Mouse (Mus musculus) gastrocnemius, postnatal 14 days (tissue): ENCODE measurements around the gene Fip1l1. TPM values are rescaled to one million over a fixed set of nuclear protein-coding genes. Genes with fewer than 3 reads are reported as not detected.
A peak's percentile ranks its signal among the peaks of the same experiment; 100 is the strongest.

Experiments
- DNase-seq: peaks from one replicate; pipeline ENCODE4 v3.0.0; 2021; ENCODE audit warnings: mixed read lengths
- intact Hi-C: fragments of 180-260 bp; cut with DNase I; formaldehyde crosslinking; loops from one replicate; pipeline ENCODE4 v1.15.1; 2025; ENCODE audit warnings: low total_unique reads
- long read RNA-seq, 2 experiments: library from polyadenylated mRNA; stranded (forward); transcript quantifications; one replicate each; pipeline ENCODE4 v2.0.0; 2021
- total RNA-seq, 2 experiments: library from RNA; stranded (reverse); gene quantifications; 2 replicates each; pipeline ENCODE4 v1.2.3; 2021

The Fip1l1 gene
- 10 to 100 TPM; 22.6 to 24.4 TPM for total RNA-seq
- long read RNA-seq, experiment 1, full-length matches to known transcripts, result 14 of 27 reads
- long read RNA-seq, experiment 1, partial matches to known transcripts, result 2 of 27 reads
- long read RNA-seq, experiment 1, other reads (novel, unspliced or antisense), result 11 of 27 reads
- long read RNA-seq, experiment 2, full-length matches to known transcripts, result 18 of 35 reads
- long read RNA-seq, experiment 2, partial matches to known transcripts, result 0 of 35 reads
- long read RNA-seq, experiment 2, other reads (novel, unspliced or antisense), result 17 of 35 reads

DNA sequence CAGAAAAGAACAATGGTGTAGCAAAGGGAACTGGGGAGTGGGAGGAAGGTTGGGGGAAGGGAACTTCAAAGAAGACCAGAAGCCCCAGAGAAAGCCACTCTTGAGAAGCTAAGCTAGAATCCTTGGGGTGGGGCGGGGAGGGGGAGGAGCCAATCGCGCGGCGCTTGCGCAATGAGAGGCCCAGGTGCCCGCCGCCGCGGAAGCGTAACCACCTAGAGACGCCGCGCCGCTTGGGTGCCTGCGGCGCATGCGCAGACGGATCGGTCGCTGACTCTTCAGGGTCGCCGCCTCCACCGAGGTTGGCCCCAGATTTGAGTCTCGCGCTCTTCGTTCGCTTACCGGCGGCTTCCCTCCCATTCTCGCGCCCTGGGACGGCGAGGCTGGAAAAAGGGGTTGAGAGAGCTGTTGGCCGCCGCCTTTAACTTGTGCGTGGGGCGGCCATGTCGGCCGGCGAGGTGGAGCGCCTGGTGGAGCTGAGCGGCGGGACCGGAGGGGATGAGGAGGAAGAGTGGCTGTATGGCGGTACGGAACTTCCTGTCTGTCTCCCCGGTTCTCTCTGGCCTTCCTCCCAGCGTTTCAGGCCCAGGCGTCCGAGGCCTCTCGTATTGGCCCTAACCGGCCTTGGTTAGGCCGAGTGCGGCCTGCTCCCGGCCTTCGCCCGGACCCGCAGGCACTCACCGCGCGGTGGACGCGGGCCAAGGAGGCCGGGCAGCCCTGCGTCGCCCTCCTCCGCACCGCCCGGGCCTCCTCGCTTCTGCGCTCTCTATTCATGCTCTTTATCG, at the start of gene Fip1l1:
TSS of gene Fip1l1 (plus strand) at position 210 of the 782 bp plus-strand sequence.
- intact Hi-C loops, result no loop called here

DNA sequence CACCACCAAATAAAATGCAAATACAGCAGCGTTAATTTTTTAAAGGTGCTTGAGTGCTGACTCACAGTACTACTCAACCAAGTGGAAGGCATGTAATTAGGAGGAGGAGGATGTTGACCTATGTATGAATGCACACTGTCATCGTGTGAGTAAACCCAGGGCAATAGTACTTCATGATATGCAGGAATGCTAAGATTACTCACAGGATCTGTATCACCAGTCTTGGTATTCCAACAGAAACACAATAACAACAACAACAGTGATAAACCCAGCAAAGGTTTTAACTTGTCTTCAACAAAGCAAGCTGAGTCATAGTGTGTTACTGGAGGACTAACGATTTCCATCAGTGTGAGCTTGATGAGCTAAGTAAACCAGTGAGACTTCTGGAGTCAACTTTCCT, 42.5 kb upstream of the Fip1l1 start:
- no peak for DNase-seq
- intact Hi-C loops, result no loop called here

More for the DNA sequence above, at the start of gene Fip1l1:
- DNase-seq, result peak; percentile 91

DNA sequence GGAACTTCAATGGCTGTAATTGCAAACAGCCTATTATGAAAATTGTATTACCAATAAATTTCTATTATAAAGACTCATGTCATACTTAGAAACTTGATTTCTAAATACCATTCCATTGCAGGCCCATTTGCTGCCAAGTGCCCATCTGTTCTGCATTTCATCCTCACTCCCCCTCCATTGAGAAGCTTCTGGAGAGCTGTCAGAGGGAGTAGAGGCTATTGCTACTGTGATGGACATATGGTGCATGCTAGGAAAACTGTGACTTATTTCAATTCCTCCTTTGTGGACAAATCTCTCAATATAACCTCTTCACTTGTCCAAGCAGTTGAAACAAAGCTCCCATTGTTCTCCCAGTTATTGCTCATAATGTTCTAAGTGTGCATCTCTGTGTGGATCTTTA, 23.6 kb upstream of the Fip1l1 start:
- DNase-seq, result no peak
- intact Hi-C loops, result no loop called here

DNA sequence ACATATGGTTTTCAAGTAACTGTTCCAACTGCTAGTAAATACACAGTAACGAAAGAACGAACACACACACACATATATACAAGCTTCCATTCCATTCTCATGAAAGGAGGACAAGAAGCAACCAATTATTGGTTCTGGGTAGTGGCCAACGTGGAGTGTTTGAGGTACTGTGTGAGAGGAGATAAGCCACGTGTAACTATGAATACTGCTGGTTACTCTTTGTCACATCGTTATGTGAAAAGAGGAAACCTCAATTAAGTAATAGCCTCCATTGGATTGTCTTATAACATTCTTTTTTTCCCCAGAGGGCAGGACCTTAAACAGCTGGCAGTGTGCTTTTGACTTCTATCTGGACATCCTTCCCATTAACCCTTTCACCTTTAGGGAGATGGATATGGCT, 8.2 kb upstream of the Fip1l1 start:
- DNase-seq, result no peak
- intact Hi-C loops, result no loop called here

DNA sequence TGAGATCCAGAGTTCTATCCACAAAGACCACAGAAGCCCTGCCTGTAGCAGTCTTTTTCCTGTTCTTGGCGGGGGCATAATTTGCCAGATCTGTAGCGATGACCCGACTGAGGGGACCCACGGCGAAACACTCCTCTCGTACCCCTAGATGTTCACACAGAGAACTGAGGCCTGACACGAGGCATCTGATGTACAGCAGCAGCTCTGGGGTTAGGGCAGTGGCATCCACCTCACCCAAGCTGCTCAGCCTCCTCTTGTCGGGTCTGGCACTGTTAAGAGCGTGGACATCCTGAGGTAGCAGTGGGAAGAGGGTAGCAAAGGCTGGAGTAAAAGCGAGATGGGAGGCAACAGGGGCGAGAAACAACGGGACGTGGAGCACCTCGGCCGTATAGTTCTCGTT, 4.5 kb upstream of the Fip1l1 start:
- intact Hi-C loops, result no loop called here
- DNase-seq, result no peak

DNA sequence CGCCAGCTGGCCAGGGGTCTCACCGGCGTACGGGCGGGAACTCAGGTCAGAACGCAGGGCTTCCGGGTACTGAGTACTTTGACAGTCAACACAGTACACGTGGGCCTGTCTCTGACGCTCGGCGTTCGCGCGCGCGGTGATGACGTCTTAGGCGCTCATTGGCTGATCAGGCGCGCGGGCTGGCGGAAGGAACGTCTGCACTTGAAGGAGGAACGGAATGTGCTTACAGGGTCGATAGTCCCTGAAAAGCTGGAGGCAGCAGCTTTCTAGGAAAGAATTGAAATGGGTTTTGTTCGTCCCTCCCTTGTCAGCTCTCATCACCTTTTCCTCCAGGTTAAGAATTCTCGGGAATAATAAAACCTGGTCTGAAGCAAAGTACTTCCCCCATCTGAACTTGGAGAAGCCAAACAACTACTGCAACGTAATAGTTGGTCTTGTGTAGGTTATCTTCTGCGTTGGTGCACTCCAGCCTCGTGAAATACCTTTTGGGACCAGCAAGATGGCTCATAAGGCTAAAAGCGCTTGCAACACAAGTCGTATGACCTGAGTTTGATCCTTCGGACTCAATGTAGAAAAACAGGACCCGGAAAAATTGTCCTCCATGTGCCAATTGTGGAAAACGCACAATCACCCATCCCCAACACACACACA, 3.5 kb upstream of the Fip1l1 start, which contains the start of gene Scfd2:
TSS of gene Scfd2 (minus strand) at position 130 of the 651 bp plus-strand sequence.
- DNase-seq, result peak; percentile 95
- intact Hi-C loops, result no loop called here

DNA sequence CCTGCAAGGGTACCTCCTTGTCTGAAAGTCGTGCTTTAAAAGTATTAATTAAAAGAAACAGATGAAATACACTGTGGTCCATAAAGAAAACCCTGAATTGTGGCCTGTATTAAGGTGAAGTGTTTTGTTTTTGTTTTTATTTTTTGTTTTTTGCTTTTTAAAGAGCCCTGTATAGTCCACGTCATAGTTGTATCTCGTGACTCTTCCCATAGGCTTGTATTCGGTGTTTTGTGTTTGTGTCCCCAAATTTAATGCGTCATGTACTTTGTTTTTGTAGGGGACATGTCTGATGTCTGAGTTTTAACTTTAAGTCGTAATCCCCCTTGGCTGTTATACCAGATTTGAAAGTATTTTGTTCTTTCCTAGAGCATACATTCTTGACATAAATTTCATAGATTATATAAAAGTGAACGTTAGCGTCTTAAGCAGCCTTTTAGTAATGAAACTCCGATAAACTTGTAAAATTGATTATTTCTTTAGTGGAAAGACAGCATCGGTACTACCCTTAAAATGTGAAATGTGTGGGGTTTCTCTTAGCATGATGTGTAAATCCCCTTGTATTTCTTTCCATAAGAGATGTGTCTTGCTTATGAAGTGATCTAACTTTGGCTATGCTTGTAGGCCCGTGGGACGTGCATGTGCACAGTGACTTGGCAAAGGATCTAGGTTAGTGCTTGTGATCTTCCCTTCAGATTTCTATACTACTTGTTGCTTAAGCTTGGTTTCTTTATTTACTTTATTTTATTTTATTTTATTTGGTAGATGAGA, 1.1 kb downstream of the Fip1l1 start:
- intact Hi-C loops, result no loop called here

DNA sequence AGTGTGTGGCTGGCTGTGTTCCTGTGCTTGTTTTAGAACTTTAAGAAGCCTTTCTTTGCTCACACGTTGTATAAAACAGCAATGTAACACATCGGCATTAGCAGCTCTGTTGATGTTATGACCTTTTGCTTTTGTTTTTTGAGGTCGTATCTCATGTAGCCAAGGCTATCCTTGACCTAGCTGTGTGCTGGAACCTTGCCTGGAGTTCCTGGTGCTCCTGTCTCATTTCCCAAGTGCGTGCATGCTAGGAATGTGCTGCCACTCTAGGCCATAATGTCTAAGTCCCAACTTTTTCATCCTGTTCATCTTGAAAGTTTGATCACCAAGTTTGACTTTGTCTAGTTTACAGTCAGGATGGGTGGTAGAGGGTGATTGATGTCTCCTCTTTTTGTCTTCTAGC, 10.4 kb downstream of the Fip1l1 start:
- intact Hi-C loops, result no loop called here
- DNase-seq, result no peak

More for the DNA sequence above, 1.1 kb downstream of the Fip1l1 start:
- no peak for DNase-seq

DNA sequence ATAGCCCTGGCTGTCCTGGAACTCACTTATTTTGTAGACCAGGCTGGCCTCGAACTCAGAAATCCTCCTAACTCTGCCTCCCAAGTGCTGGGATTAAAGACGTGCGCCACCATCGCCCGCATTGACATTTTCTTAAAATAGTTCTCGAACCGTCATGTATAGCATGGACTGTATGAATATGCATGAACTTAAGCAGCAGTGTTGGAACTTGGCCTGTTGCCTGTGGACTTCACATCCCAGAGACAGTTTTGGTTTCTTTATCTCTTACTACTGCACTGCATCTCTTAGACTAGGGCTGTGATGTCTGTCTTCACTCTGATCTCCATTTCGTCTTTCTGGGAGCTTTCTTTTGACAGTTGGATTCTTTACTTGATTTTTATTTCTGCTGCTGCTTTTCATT, 14.3 kb downstream of the Fip1l1 start:
- intact Hi-C loops, result no loop called here
- no peak for DNase-seq

DNA sequence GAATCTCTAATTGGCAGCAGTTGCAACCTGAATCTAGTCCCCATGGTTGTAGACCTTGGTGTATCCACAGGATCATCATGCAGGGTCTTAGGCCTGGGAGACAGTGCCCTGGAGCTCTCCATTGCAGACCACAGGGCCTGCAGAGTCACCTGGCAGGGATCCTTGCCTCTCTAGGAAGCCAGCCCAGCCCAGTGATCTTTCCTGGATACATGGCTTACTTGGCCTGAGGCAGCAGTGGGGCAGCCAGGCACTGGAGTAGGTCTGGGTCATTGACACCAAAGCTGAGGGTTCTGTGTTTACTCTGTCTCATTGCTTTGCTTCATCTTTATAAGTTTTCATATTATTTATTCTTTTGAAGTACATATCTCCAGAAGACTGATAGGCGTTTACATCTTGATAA, 25.9 kb downstream of the Fip1l1 start:
- intact Hi-C loops, result no loop called here
- peak; percentile 45 for DNase-seq

DNA sequence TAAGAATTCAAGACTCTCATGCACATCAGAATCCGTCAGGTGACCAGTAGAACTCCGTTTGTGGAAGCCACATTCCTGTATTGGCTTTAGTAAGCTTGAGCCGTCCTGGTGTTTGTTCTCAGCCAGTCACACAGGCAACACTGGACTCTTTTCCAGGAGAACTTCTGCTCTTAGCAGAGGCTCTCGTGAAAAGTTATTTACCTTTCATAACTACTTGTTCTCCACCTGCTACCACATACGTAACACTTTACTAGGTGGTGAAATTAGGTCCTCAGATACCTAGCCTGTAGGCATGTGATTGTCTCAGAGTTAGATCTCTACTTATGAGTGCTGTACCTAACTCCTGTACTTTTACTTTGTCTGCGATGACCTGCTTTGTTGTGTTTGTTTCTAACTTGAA, 36.5 kb downstream of the Fip1l1 start:
- intact Hi-C loops, result no loop called here
- DNase-seq, result no peak

DNA sequence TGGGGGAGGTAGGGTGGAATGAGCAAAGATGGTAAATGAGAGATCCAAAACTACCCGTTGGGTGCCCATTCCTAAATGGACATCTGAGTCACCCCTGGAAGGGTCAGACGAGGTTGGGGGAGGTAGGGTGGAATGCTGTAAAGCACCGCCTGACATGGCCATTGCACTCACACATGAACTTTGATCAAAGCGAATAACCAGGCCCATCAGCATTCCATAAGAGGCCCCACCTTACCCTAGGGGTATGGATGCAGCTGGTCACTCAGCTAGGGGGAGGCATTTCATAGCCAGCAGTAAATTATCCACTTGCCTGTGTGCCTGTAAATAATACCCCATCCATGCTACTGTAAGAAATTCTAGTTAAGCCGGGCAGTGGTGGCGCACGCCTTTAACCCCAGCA, 53.9 kb downstream of the Fip1l1 start:
- intact Hi-C loops, result no loop called here
- no peak for DNase-seq

DNA sequence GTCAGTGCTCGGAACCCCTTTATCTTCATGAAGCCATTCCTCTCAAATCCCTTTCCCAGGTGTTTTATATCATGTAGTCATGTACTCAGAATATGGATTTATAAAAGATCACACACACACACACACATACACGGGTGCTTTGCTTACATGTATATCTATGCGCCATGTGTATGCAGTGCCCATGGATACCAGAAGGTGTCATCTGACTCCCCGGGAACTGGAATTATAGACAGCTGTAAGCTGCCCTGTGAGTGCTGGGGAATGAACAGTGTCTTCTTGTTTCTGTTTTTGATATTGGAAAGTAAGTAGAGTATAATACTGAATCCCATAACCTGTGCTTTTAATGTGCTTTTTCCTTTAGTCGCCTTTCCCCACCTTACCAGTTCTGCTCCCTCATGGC, 56.2 kb downstream of the Fip1l1 start:
- intact Hi-C loops, result no loop called here
- no peak for DNase-seq

DNA sequence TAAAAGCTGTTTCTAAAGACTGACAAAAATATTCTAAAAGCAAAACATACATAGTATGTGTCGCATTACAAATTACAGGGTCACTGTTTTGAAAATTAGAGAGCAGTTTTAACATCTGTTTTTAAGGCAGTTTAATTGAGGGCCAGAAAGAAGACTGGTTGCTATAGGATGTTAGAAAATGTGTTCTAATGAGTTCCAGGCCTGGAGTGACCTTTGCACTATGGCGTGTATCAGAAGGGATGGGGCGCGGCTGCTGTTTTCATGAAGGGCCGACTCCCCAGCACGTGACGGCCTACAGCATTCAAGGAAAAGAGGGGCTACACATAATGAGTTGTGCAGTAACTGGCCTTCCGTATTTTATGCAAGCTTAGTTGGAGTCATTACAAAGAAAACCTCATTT, 57.9 kb downstream of the Fip1l1 start:
- no peak for DNase-seq
- intact Hi-C loops, result no loop called here

DNA sequence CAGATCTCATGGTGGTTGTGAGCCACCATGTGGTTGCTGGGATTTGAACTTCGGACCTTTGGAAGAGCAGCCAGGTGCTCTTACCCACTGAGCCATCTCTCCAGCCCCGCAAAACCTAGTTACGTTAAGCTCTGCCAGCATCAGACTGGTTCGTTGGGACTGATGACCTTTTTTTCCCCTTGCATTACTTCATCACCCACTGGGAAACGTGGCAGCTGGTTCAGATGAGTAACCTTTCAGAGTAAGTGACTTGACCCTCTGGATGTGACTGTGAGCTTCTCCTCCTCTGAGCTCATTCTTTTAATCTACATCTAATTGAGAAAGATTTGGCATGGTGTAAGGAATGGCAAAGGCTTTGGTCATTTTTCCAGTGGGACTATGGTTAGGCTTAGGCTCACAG, 64.8 kb downstream of the Fip1l1 start:
- intact Hi-C loops, result no loop called here
- DNase-seq, result no peak

DNA sequence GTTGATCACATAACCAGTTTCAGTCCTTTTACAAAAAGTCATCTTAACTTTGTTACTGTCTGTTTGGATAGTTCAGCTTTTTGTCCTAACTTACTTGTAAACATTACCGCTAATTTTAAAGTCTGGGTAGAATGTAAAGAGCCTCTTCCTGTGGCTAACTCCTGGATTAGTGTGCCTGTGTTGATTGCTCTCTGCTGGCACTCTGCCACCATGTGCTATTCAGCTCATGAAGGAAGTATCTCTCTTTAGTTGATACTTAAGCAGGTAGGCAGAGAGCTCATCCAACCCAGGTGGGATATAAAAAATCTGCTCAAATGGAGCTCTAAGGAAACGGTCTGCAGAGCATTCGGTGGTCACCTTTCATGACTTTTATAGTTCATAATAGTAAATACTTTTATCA, 65.9 kb downstream of the Fip1l1 start:
- no peak for DNase-seq
- intact Hi-C loops, result no loop called here

DNA sequence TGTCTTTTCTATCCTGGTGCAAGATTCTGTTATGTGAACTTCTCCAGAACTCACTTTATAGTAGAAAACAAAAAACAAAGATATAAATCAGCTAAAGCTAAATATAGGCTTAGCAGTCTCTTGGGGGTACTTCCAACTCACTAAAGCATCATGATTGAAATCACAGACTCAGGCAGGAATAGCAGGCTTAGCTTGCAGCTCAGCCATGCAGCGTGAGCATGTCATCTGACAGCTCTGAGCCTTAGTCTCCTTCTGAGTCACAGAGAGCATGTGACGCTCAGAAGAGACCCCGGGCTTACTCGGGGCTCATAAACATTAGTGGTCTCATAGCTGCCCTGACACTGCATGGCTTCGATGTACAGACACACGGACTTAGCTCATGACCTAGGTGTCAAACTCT, 66.7 kb downstream of the Fip1l1 start:
- DNase-seq, result no peak
- intact Hi-C loops, result no loop called here

DNA sequence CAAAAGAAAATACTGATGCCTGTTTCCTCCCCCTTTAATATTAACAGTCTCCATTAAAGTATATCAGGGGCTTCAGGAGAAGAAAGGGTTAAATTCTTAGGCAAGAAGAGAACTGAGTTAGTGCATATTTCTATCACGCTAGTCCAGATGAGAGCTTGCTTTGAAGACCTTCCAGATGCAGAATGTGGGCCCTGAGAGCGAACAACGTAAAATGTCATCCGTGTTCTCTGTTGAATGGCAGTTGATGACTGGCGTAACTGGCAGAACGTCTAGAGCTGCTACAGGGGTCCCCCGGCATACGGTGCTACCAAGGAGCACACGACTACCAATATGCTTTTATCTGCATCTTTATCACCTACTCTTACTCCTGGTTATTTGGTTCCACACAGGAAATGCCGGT, 67.1 kb downstream of the Fip1l1 start:
- DNase-seq, result no peak
- intact Hi-C loops, result no loop called here

DNA sequence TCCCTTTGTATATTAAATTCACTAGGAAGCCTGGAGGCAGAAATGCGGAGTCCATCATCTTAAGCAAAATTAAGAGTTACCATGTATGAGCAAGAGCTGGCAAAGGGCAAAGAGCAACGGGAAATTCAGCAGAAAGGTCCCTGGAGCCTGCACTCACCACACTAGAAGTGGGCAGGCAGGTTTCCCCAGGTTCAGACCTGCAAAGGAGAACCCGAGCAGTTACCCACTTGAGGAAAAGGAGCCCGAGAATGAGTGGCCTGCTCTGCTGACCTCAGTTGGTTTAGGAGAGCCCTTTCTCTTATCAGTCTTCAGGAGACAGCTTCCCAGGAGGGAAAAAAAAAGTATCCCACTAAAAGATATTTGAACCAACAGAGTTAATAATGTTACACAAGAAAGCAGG, 68.1 kb downstream of the Fip1l1 start:
- DNase-seq, result no peak
- intact Hi-C loops, result no loop called here

DNA sequence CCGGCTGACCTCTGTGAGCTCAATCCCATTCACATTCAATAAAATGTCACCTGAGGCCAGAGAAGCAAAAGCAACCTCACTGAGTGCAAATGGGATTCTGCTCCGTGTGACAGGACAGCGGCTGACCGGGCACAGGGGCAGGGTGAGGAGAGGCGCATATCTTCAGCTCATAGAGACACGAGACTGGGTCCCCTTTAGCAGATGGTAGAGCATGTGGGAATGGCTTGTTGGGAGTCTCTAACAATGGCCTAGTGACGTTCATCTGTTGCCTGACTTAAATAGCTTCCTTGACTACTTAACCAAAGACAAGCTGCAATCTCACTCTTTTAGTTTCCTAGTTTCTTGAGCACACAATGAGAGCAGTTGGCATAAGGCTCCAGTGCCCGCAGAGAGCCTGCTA, 71.0 kb downstream of the Fip1l1 start:
- DNase-seq, result no peak
- intact Hi-C loops, result no loop called here
